Mouse (Mus musculus) embryonic stem cell, embryonic (primary cell): ENCODE results near the gene Galnt16.

Source experiments
- CTCF ChIA-PET, 4 experiments: fragments of 300-600 bp in 2 of 4; fragments of 350-600 bp in 2 of 4; sonication (Branson Sonifier 250); formaldehyde crosslinking; loops; one replicate each; lab custom pipeline; 2022; ENCODE audit warnings: inconsistent platforms in 2 of 4; lab: Charles Lee
- POLR2A ChIA-PET, 4 experiments: fragments of 300-600 bp in 2 of 4; fragments of 350-600 bp in 2 of 4; sonication (Branson Sonifier 250); formaldehyde crosslinking; loops; one replicate each; lab custom pipeline; 2022; ENCODE audit warnings: antibody characterized with exemption in 4 of 4, inconsistent platforms in 1 of 4; lab: Charles Lee

Galnt16 gene

DNA sequence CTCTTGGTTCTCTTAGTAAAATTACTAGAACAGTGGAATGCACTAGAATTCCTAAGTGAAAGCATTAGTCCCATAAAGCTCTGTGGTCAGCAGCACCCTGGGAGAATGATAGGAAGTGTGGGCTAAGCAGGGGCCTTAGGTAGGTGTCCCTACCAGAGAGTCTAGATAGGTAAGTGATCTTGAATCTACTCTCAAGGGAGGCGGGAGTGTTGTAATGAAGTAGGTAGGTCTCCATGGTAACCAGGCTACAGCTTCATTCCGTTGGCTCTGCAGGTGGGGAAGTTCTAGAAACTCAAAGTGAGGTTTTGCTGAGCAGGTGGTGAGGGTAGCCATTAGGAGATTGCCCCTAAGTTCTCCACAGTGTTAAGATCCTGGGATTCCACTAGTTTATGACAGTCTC, 47.7 kb downstream of the Galnt16 start:
- ChIA-PET CTCF (interaction anchor here in 1 of 4 experiments (0.5 kb wide), 1 partner anchor 94 kb away, joined by 3 read pairs; no protein-coding TSS in a partner anchor), POLR2A (interaction anchor here in 2 of 4 experiments (0.6 to 1.2 kb wide), 4 partner anchors 12 to 78 kb away, joined by 3 to 10 read pairs (median 4); partner anchors contain the start of gene Slc39a9 (in 1 of the 2))

DNA sequence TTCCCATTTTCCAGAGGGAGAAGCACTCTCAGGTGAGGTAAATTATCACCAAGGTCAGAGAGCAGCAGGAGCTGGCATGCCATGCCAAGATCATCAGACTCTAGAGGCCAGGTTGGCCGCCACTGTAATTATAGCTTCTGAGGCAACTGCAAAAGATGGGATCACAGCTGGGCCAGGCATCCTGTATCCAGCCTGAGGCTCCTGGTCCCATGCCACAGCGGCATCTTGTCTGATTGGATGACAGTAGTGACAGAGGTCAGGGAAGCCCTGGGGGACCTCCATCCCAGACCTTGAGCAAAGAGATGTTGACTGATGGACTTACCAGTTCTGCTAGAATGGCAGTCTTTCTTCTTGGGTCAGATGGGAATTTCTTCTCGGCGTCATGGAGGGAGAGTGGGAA, 48.4 kb downstream of the Galnt16 start:
- ChIA-PET POLR2A (interaction anchor here in 1 of 4 experiments (1.1 to 1.2 kb wide), 2 partner anchors 13 to 77 kb away, joined by 3 to 5 read pairs; partner anchors contain the start of gene Slc39a9), CTCF (interaction anchor here in 2 of 4 experiments (0.5 to 0.6 kb wide), 2 partner anchors 94 to 120 kb away, joined by 3 read pairs; no protein-coding TSS in a partner anchor)

DNA sequence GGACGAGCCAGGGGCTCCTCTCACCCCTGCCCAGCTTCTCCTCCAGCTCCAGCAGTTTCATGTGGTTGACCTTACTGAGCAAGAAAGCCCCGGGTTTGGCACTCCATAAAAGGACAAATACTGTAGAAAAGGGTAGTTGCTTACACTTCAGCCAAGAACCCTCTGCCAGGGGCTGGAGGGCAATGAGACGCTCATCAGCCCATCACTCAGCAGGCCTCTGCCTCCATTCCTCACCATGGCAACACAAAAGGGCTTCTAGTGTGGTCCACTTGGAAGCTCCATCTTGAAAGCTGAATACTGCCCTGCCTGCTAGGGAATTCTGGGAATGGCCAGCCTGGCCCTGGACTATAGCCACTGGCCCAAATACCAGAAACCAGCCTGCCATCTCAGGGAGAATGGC, 49.3 kb downstream of the Galnt16 start:
- ChIA-PET POLR2A (no interaction called here), CTCF (interaction anchor here in 1 of 4 experiments (1.2 kb wide), 1 partner anchor 69 kb away, joined by 3 read pairs; no protein-coding TSS in a partner anchor)

DNA sequence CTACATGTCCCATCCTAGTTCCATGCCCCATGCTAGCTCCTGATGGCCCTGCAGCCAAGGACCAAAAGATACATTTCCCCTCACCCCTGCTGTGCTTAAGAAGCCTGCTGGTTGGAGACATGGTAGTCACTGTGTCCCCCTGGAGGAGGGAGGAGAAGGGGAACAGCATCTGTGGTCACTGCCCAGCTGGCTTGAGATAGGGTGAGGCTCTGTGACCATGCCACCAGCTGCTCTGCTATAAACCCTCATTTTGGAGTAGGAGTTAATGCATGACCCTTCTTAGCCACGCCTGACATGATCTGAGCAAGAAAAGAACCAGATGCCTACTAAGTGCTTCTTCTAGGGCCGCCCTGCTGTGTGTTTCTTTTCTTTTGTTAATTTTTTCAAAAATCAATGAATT, 51.5 kb downstream of the Galnt16 start:
- POLR2A ChIA-PET = interaction anchor here in 1 of 4 experiments (0.6 to 1.4 kb wide), 2 partner anchors 17 to 1531 kb away, joined by 3 read pairs; no protein-coding TSS in a partner anchor

DNA sequence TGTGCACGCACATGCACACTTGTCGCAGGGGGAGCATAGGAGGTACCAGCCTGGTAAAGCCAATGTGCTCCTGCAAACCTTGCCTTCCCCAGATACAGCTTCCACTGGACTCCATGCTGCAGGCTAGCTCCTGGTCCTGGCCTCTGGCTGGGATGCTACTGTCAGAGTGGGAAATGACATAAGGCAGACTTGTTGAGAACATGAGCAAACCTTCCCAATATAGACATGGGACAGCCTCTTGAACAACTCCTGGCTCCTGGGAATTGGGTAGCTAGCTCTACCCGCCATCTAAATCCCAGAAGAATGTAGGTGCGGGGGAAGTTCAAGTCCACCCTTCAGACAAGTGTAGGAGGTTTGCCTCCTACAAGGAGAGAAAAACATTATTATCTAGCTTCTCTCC, 56.2 kb downstream of the Galnt16 start:
- POLR2A ChIA-PET = interaction anchor here in 2 of 4 experiments (0.5 to 1.4 kb wide), 5 partner anchors 11 to 286 kb away, joined by 3 to 18 read pairs (median 4); no protein-coding TSS in a partner anchor
- CTCF ChIA-PET = no interaction called here

More for the DNA sequence above, 51.5 kb downstream of the Galnt16 start:
- CTCF ChIA-PET = no interaction called here

DNA sequence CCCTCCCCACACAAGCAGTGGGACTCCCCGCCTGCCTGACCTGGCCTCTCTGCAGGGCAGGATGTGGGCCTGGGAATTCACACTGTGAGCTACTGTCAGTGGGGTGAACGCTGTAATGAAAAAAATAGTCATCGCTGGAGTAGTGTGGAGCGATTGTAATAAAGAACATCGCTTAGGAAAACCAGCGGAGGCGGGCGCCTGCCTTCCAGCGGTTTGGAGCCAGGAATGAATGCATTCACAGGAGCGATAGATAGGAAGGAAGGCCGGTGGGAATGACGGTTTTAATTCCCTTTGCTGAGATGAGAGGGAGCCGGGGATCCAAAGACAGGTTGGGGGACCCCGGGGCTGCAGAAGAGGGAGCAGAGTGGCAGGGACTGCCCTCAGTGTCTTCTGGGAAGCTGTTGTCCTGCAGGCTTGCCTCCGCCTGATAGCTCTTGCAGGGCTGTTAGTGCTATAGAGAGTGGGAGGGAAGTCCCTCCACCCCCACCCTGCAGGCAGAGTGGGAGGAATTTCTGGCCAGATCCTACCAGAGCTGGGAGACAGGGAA, 56.8 kb downstream of the Galnt16 start:
- ChIA-PET CTCF (interaction anchor here in 1 of 4 experiments (1.5 kb wide), 1 partner anchor 23 kb away, joined by 3 read pairs; no protein-coding TSS in a partner anchor), POLR2A (interaction anchor here in 3 of 4 experiments (0.5 to 1.4 kb wide), 5 partner anchors 10 to 287 kb away, joined by 3 to 18 read pairs (median 3); no protein-coding TSS in a partner anchor)

DNA sequence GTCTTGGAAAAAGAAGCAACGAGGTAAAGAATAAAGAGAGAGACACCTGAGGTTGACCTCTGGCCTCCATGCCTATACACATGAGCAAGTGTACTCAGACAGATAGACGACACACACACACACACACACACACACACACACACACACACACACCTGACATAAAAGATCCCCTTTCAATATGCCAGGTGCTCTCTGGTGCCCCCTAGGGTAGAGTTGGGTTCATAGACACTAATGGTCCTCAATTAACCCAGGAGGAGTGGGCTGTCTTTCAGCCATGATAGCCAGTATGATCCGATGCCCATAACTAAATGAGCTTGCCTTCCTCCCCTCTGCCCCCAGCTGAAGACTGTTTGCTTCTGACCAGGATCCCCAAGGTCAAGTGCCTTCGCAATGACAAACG, 59.0 kb downstream of the Galnt16 start:
- POLR2A ChIA-PET = interaction anchor here in 1 of 4 experiments (0.7 kb wide), 1 partner anchor 22 kb away, joined by 3 read pairs; no protein-coding TSS in a partner anchor
- CTCF ChIA-PET = interaction anchor here in 3 of 4 experiments (0.6 to 1.5 kb wide), 12 partner anchors 9 to 480 kb away, joined by 3 to 11 read pairs (median 4); no protein-coding TSS in a partner anchor

DNA sequence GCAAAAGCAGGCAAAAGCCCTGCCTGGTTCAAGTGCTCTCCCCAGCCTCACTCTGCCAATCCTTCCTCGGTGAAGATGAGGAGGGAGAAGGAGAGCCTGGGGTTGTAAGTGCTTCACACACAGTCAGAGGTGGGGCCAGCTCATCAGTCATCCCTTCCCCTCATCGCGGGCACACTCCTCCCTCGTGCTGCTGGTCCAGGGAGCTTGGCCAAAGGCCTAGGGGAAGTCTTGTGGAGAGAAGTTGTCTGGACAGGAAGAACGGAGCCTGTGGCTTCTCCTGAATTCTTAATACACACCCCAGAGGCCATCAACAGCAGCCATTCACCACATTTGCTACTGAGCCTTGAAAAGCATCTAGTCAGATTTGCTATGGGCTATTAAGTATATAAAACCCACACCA, 63.3 kb downstream of the Galnt16 start:
- ChIA-PET CTCF (no interaction called here), POLR2A (no interaction called here)

DNA sequence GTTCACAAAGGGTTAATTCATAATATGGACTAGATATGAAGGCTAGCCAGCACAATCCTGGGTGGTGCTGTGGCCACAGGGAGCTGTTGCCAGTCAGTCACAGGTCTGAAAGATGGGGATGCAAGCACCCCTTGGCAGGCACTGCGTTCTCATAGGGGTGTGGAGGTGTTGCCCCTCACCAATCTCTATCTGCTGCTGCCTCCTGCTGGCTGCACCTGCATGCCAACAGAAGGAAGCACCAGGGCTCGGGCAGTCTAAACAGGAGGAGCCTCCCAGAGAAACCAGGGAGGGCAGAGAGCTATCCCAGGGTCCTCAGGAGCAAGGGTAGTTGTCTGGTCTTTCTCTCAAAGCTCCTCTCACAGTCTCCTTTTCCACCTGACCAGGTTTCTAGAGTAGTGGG, 66.9 kb downstream of the Galnt16 start:
- POLR2A ChIA-PET = interaction anchor here in 2 of 4 experiments (0.9 to 2.0 kb wide), 3 partner anchors 10 to 32 kb away, joined by 3 to 6 read pairs (median 3); no protein-coding TSS in a partner anchor
- CTCF ChIA-PET = interaction anchor here (0.5 to 1.7 kb wide), 15 partner anchors 9 to 387 kb away, joined by 3 to 8 read pairs (median 3); no protein-coding TSS in a partner anchor

DNA sequence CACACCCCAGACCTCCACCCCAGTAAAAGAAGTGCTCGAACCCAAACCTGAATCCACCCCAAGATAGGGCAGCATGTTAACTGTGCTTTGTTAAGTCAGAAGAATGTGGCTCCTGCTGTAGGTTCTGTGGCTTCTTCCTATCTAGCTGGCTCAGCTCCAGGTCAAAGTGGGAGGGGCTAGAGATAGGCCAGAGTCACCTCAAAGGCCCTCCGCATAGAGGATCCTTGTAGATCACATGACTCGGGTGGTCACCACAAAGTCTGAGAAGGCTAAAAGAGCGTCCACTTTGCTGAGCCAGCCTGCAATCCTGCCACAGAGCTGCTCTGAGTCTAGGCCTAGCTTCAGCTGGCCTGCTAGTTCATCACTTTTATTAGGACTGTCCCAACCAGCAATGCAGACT, 76.1 kb downstream of the Galnt16 start:
- CTCF ChIA-PET = interaction anchor here in 3 of 4 experiments (0.5 to 1.4 kb wide), 4 partner anchors 9 to 440 kb away, joined by 3 read pairs; no protein-coding TSS in a partner anchor
- POLR2A ChIA-PET = interaction anchor here in 1 of 4 experiments (1.3 to 2.1 kb wide), 2 partner anchors 12 to 33 kb away, joined by 5 to 6 read pairs; no protein-coding TSS in a partner anchor

DNA sequence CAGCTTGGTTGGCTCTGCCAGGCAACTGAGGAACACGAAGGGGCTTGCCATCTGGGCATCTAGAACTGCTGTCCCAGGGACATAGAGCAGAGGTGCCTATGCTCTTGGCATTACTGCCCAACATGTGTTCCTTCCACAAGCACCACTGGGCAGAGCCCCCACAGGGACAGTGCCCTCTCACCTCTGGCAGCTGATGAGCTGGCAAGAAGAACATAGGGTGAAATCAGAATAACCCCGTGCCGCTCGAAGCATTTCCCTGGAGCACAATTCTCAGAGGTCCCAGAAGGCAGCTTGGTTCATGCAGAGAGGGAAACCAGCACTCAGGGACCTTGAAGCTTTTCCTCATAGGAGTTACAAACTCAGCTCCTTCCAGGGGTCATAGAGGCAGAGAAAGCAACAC, 76.7 kb downstream of the Galnt16 start:
- ChIA-PET CTCF (interaction anchor here in 3 of 4 experiments (0.5 to 1.4 kb wide), 5 partner anchors 9 to 441 kb away, joined by 3 read pairs; no protein-coding TSS in a partner anchor), POLR2A (interaction anchor here in 1 of 4 experiments (1.3 to 2.2 kb wide), 4 partner anchors 12 to 33 kb away, joined by 3 to 6 read pairs (median 5); no protein-coding TSS in a partner anchor)

DNA sequence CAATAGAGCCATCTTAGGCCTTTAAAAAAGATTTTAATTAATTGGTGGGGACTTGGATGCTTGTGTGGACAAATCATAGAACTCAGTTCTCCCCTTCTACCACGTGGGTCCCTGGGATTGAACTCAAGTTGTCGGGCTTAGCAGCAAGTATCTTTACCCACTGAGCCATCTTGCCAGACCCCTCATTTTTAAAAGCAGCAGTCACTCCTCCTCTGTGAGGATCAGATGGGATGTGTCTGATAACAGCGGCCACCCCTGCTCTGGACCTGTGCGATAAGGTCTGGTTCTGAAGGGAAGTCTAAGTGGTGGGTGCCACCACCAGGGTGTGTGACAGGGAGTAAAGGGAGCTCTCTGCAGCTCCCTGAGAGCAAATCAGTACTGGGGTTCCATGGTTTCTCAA, 77.5 kb downstream of the Galnt16 start:
- POLR2A ChIA-PET = interaction anchor here in 1 of 4 experiments (1.3 to 2.2 kb wide), 3 partner anchors 11 to 32 kb away, joined by 3 to 6 read pairs (median 5); no protein-coding TSS in a partner anchor
- CTCF ChIA-PET = interaction anchor here in 1 of 4 experiments (1.0 kb wide), 1 partner anchor 126 kb away, joined by 3 read pairs; no protein-coding TSS in a partner anchor

DNA sequence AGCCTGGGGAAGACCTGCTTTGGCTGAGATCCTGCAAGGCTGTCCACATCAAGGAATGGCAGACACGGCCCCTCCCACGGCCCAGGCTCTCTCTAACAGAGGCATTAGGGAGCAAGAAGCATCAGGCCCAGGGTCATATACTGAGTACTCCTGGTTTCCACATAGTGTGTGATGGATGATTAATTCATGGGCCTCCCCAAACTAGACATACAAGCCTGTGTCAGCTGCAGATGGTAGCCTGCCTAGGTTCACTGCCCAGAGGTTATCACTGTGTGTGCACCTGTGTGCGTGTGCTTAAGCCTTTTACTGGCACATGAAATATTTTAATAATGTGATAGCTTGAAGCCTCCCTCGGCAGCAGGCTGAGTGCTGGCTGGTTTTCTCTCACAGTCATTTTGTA, 77.9 kb downstream of the Galnt16 start:
- ChIA-PET CTCF (interaction anchor here in 1 of 4 experiments (0.5 kb wide), 1 partner anchor 13 kb away, joined by 3 read pairs; no protein-coding TSS in a partner anchor), POLR2A (interaction anchor here in 1 of 4 experiments (1.3 to 2.2 kb wide), 2 partner anchors 22 to 32 kb away, joined by 3 to 5 read pairs; no protein-coding TSS in a partner anchor)

DNA sequence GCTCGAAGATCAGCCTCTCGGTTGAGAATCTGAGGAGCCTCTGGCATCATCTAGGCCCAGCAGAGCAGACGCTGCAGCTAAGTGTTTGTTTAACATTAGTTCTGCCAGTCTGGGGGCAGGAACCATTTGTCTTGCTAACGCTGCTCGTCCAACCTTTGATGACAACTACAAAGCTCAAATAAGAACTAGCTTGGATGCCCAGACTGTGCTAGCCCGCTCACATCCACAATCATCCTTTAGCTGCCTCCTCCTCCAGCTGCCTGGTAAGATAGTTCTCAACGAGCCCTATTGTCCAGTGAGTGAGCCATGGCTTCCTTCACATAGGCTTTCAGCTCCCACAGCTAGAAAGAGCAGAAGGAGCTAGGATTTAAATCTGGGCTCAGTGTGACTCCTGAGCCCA, 80.2 kb downstream of the Galnt16 start:
- CTCF ChIA-PET = interaction anchor here in 3 of 4 experiments (0.6 to 2.0 kb wide), 10 partner anchors 8 to 452 kb away, joined by 3 to 5 read pairs (median 3); no protein-coding TSS in a partner anchor
- POLR2A ChIA-PET = interaction anchor here in 2 of 4 experiments (0.5 to 2.2 kb wide), 14 partner anchors 9 to 1379 kb away, joined by 3 to 7 read pairs (median 3); partner anchors contain the start of genes Slc39a9 (in 2 of the 2), Erh (in 1 of the 2), Galnt16 (in 1 of the 2) and Zfp36l1 (in 1 of the 2)

DNA sequence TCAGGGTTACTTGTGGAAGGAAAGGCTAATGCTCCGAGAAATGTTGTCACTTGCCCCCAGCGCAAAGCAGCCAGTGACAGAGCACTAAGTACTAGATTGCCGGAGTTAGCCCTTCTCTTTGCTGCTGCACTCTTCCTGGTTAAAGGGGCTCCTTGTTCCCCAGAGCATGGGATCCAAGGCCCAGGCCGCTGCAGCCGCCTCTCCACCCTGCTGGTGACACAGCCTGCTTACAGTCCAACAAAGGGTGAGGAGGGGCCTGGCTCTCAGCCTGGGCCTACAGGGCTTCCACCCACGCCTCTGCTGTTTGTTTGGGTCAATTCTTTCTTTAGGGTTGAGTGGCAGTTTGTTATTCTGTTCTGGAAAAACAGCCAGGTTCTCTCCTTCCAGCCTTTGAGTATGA, 80.7 kb downstream of the Galnt16 start:
- ChIA-PET POLR2A (interaction anchor here in 2 of 4 experiments (0.5 to 2.2 kb wide), 9 partner anchors 8 to 159 kb away, joined by 3 to 7 read pairs (median 3); partner anchors contain the start of genes Galnt16 (in 1 of the 2) and Slc39a9 (in 1 of the 2)), CTCF (interaction anchor here in 3 of 4 experiments (0.9 to 2.0 kb wide), 8 partner anchors 8 to 116 kb away, joined by 3 to 5 read pairs (median 4); no protein-coding TSS in a partner anchor)

DNA sequence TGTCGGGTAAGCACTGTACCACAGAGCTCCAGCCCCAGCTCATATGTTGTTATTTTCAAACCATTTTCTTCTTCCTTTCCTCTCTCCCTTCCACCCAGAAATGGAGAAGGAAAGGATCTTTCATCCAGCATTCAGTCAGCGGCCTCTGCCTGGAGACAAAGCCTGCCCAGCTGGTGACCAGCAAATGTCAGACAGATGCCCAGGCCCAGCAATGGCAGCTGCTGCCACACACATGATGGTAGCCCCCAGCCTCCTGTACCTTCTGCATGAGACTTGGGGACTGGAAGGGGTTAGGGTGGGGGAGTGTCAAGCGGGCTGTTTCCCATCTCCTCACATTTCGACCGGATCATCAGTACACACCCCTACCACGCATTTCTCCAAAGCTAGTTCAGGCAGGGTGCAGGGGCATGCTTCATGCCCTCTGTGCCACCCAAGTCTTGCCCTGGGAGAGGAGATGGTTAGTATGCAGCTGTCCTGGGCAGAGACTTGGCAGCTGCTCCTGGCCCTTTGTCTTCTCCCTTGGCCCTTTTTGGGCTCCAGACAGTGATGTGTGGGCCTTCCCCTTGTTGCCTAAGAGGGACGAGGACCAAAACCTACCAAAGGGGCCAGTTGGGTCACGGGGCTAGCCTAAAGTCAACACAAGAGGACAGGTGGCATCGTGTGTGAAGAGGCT, 83.7 kb downstream of the Galnt16 start:
- CTCF ChIA-PET = no interaction called here
- POLR2A ChIA-PET = interaction anchor here in 2 of 4 experiments (0.9 to 1.4 kb wide), 4 partner anchors 10 to 68 kb away, joined by 3 read pairs; no protein-coding TSS in a partner anchor

DNA sequence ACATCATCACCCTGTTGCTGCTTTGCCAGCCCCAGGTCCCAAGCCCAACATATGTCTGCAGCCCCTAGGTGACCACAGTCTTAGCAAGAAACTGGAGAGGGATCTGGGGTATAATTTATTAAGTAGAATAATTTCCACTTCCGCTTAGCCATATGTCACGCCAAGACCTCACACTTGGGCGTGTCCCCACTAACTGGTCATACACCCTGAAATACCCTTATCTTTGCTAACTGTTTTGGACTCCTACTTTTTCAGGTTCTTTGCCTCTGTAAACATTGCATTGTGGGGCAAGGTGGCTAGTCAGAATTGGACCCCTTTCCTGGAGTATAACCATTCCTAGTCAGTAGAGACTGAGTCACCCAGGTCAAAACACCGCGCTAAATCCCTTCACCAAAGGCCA, 84.4 kb downstream of the Galnt16 start:
- POLR2A ChIA-PET = interaction anchor here in 1 of 4 experiments (0.8 to 1.3 kb wide), 3 partner anchors 24 to 102 kb away, joined by 3 read pairs; no protein-coding TSS in a partner anchor

More for the DNA sequence above, 84.4 kb downstream of the Galnt16 start:
- CTCF ChIA-PET = no interaction called here
